ENCODE assay signal across 10 mouse cellular contexts in the genomic region with DNA sequence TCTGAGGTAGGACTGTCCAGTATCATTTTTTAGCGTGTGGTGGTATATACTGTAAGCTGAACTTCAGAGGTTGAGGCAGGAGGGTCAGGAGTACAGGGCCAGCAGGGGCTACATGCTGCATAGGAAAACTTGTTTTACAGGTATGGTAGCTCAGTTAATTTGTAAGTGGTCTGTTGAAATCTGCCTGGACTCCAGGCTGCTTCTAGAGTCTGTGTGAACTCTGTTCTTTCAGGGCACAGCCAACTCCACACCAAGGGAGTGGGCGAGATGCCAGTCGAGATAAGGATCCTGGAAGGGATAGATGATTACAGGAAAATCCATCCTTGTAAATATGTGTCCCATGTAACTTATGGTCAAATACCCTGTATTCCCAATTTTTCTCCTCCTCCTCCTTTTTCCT. TPM values are rescaled to one million over a fixed set of nuclear protein-coding genes. Genes with fewer than 3 reads are reported as not detected.
DNase-seq lines count a peak whose midpoint lies in the region; ATAC-seq lines count a peak whose summit lies in the region.
"Had no signal": no experiment of that assay in that cellular context is flagged by ENCODE, and none has a peak within 500 bp of the region (broad histone marks: within the 10 kb centered on the region; RNA-seq: fewer than 3 reads in every experiment).

No protein-coding gene starts in this region.

- peaks cover 20% of the 10 kb centered on the region for H3K4me1 ChIP-seq in heart, embryonic 12.5 days (replicated peaks)
- no peaks in the 10 kb centered on the region; the same call in 1 of the 2 replicates for H3K4me1 ChIP-seq in intestine, embryonic 14.5 days (replicated peaks; ENCODE audit: control insufficient read depth, insufficient read depth, low read length)

- H3K9ac ChIP-seq in heart, embryonic 12.5 days = no peak overlapping the region
- no peak overlapping the region for H3K9ac ChIP-seq in intestine, embryonic 14.5 days (ENCODE audit: low read length)
- H3K9ac ChIP-seq: midbrain, embryonic 12.5 days had no signal

- H3K27me3 ChIP-seq in heart, embryonic 12.5 days (replicated peaks) = no peaks in the 10 kb centered on the region
- H3K27me3 ChIP-seq in intestine, embryonic 14.5 days (replicated peaks; ENCODE audit: control insufficient read depth, insufficient read depth, low read length) = no peaks in the 10 kb centered on the region
- H3K27me3 ChIP-seq: midbrain, embryonic 12.5 days had no signal

- intact Hi-C loops in heart, postnatal 10 days (cut with DNase I) = no loop called here

- WGBS in heart, embryonic 12.5 days = 68% methylated on average over 3 of the region's 3 CpGs
- WGBS in intestine, embryonic 14.5 days = 70% methylated on average over 3 of the region's 3 CpGs

- H3K4me2 ChIP-seq in heart, embryonic 12.5 days = peak overlapping the region; percentile 7; the same call in 1 of the 2 replicates
- H3K4me2 ChIP-seq in intestine, embryonic 14.5 days (ENCODE audit: low read length) = peak overlapping the region; percentile 26; the same call in 1 of the 2 replicates
- H3K4me2 ChIP-seq: midbrain, embryonic 12.5 days had no signal

- ATAC-seq in heart, embryonic 12.5 days (ENCODE audit: insufficient number of reproducible peaks, low FRiP score) = no peak
- ATAC-seq in intestine, embryonic 14.5 days (replicated peaks; ENCODE audit: low FRiP score, low TSS enrichment, low read depth) = peak; percentile 75
- no peak for ATAC-seq in activated CD4-positive, CD25-positive, alpha-beta regulatory T cell, adult 4 months

- H3K4me3 ChIP-seq in heart, embryonic 12.5 days = no peak overlapping the region
- H3K4me3 ChIP-seq in intestine, embryonic 14.5 days (ENCODE audit: low read depth, low read length) = no peak overlapping the region
- H3K4me3 ChIP-seq: layer of hippocampus, adult 2 months; midbrain, embryonic 12.5 days had no signal

- no peaks in the 10 kb centered on the region for H3K36me3 ChIP-seq in heart, embryonic 12.5 days
- peaks cover 3% of the 10 kb centered on the region; the same call in 1 of the 2 replicates for H3K36me3 ChIP-seq in intestine, embryonic 14.5 days (ENCODE audit: control insufficient read depth, insufficient read depth, low read length)
- H3K36me3 ChIP-seq: midbrain, embryonic 12.5 days had no signal

- H3K9me3 ChIP-seq in heart, embryonic 12.5 days (replicated peaks) = no peaks in the 10 kb centered on the region
- no peaks in the 10 kb centered on the region for H3K9me3 ChIP-seq in intestine, embryonic 14.5 days (ENCODE audit: control insufficient read depth, low read length)
- H3K9me3 ChIP-seq: midbrain, embryonic 12.5 days had no signal

- no peak for DNase-seq in heart, postnatal 10 days
- DNase-seq in intestine, embryonic 14.5 days (ENCODE audit: low spot score) = no peak
- peak; percentile 49 to 60 for DNase-seq in kidney, postnatal 4 days
- peak; percentile 71 for DNase-seq in lung, postnatal 25 days (ENCODE audit: low spot score)
- no peak for DNase-seq in spleen, postnatal 10 days (ENCODE audit: low spot score in 2 of 2)
- no peak for DNase-seq in right cerebral cortex, adult 2 months (ENCODE audit: low spot score in 2 of 2)

- H3K27ac ChIP-seq in heart, embryonic 12.5 days (ENCODE audit: poor library complexity, severe bottlenecking) = no peak overlapping the region
- H3K27ac ChIP-seq in intestine, embryonic 14.5 days (ENCODE audit: low read depth) = 0 out of 2 replicates have a peak overlapping the region, but pooled peaks have one; percentile 9
- H3K27ac ChIP-seq: layer of hippocampus, adult 2 months; midbrain, embryonic 12.5 days had no signal

RNA-seq across cellular contexts. Expression of gene Mgst1, which starts 3.3 kb away (rescaled TPM):
- polyA plus RNA-seq in heart, embryonic 12.5 days (2016; fragmentation: Nextera tagmentation; extraction: Ambion mirVana) = 90.4 and 97.4 TPM in 2 replicates
- 10 to 100 TPM; 24.4 to 45.6 TPM for total RNA-seq in heart, postnatal 10 days (2021)
- 199 and 260 TPM in 2 replicates for polyA plus RNA-seq in intestine, embryonic 14.5 days (2014; fragmentation: Nextera tagmentation; extraction: Ambion mirVana)
- polyA plus RNA-seq in activated CD4-positive, CD25-positive, alpha-beta regulatory T cell, adult 4 months (2017; shearing (Covaris generic)) = 1 to 10 TPM in 1 of 2 experiments, not detected in 1; 2.2 TPM

Comparison
In these comparisons a context has a peak if more than half of its experiments do, and no peak if none do; other contexts are left out.
1. DNase-seq: peak in kidney, postnatal 4 days (2 of 2) and lung, postnatal 25 days (single experiment); none in heart, postnatal 10 days (0 of 2), intestine, embryonic 14.5 days (single experiment), spleen, postnatal 10 days (0 of 2) and right cerebral cortex, adult 2 months (0 of 2).
2. RNA of gene Mgst1, which starts 3.3 kb away (polyA plus RNA-seq): 199 to 260 TPM in intestine, embryonic 14.5 days and 90.4 to 97.4 TPM in heart, embryonic 12.5 days; 2.2 TPM in activated CD4-positive, CD25-positive, alpha-beta regulatory T cell, adult 4 months; every median in the first group is over 10 times any median in the second.